Mouse (Mus musculus) kidney, adult 9 months (tissue): ENCODE measurements around the gene Cox8b.
"Not testable (repeated sequence)": the region's sequence is repeated elsewhere in the genome, so short reads cannot be mapped to it uniquely, and the experiment has no call there.

ENCODE experiments used
- DNase-seq: peaks from one replicate; pipeline ENCODE4 v3.0.0; 2022

Gene Cox8b

GRCm38 (mm10) chr7:140912846-140913482 is 12.7 kb upstream of the Cox8b start:
- peak; percentile 81 for DNase-seq

- DNase-seq, result no peak
These were observed 12.0 kb upstream of the Cox8b start for GRCm38 (mm10) chr7:140912293-140912692.

- DNase-seq, result peak; percentile 93
These were observed 8.4 kb upstream of the Cox8b start for GRCm38 (mm10) chr7:140908634-140909107.

GRCm38 (mm10) chr7:140908181-140908580 is 7.9 kb upstream of the Cox8b start:
- no peak for DNase-seq

- DNase-seq, result no peak
These were observed 7.5 kb upstream of the Cox8b start for GRCm38 (mm10) chr7:140907697-140908096.

- no peak for DNase-seq
These were observed 6.9 kb upstream of the Cox8b start for GRCm38 (mm10) chr7:140907131-140907530.

DNA sequence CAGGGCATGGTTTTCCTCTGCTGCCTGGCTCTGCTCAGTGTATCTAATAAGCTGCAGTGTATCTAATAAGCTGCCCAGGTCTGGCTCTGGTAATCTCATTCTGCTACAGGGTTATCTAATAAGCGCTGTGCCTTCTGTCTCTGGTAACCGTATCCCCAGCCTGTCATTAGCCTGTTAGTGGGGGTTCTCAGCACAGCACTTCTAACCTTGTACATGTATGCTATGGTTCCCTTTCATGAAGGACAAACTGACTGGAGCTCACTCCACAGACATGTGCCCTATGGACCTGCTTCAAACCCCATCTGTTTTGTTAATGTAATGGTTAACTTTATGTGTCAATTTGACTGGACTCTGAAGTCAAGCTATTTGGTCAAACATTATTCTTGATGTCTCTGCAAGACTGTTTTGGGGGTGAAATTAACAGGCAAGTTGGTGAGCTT is 5.4 kb upstream of the Cox8b start:
- peak; percentile 88 for DNase-seq

- peak; percentile 90 for DNase-seq
These were observed 3.0 kb upstream of the Cox8b start for GRCm38 (mm10) chr7:140903212-140903611.

DNA sequence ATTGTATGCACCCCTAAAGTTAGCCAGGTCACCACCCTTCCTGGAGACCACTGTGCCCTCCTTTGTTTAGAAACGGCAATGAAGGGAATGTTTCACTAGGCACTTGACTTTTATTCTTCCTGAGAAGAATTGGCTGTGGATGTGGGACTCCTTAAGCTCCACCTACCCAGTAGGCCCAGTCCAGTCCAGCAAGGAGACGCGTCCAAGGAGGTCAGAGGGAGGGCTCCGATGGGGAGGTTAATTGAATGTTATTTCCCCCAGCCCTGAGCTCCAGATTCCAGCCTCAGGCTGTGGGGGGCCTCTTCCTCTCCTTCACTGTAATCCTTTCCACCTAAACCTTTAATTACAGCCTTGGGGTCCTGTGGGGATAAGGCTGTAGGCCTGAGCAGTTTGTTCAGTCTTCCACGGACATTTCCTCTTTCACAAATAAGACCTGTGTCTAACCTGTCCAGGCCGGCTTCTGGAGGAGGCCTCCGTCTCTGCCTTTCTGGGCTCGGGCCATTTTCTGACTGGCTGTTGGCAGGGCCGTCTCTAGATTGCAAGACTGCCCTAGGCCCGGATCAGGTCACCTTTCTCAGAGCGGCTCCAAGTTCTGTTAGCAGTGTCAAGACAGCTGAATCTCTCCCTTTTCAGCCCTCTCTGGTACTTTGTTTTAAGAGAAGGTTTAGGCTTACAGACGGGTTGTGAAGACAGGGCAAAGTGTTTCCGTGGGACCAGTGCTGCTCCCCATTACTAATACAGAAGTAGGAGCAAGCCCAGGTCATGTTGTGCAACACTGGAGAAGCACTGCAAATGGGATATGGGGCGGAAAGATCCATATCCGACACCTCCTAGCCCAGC is 2.0 kb upstream of the Cox8b start:
- DNase-seq, result no peak

- no peak for DNase-seq
These were observed 1.1 kb downstream of the Cox8b start for GRCm38 (mm10) chr7:140899121-140899520.

DNA sequence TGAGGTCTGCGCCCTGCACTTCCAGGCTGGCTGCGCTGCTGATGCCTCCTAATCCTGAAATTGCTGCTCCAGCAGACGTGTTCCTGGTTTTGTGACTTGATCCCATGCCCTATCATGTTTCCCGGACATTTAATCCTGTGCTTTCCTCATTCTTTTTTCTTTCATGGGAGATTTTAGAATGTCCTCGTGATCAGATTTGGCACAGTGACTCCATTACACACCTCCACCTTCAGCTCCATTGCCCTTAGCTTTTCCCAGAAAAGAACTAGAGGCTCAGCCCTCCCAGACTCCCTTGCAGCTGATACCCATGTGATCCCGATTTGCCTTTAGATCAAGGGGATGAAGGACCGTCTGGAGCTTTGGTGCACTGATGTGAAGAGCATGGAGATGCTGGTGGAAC is 2.4 kb downstream of the Cox8b start:
- DNase-seq, result no peak

- DNase-seq, result peak; percentile 58
These were observed 5.6 kb downstream of the Cox8b start for GRCm38 (mm10) chr7:140894611-140895010.

- no peak for DNase-seq
These were observed 6.2 kb downstream of the Cox8b start for GRCm38 (mm10) chr7:140894031-140894430.

GRCm38 (mm10) chr7:140890636-140891035 is 9.6 kb downstream of the Cox8b start:
- DNase-seq, result not testable (repeated sequence)

DNA sequence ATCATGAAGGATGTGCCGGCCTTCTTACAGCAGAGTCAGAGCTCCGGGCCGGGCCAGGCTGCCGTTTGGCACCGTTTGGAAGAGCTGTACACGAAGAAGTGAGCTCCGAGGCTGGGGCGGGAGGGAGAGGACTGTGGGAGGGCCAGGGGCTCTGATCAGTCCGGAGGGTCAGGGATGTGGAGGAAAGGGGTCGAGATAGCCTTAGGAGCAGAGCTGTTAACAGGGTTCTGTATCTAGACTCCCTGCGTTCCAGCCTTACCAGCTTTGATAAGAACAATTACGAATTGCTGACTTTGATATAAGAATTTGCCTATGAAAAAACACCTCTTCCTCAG is 17.8 kb downstream of the Cox8b start:
- DNase-seq, result no peak

DNA sequence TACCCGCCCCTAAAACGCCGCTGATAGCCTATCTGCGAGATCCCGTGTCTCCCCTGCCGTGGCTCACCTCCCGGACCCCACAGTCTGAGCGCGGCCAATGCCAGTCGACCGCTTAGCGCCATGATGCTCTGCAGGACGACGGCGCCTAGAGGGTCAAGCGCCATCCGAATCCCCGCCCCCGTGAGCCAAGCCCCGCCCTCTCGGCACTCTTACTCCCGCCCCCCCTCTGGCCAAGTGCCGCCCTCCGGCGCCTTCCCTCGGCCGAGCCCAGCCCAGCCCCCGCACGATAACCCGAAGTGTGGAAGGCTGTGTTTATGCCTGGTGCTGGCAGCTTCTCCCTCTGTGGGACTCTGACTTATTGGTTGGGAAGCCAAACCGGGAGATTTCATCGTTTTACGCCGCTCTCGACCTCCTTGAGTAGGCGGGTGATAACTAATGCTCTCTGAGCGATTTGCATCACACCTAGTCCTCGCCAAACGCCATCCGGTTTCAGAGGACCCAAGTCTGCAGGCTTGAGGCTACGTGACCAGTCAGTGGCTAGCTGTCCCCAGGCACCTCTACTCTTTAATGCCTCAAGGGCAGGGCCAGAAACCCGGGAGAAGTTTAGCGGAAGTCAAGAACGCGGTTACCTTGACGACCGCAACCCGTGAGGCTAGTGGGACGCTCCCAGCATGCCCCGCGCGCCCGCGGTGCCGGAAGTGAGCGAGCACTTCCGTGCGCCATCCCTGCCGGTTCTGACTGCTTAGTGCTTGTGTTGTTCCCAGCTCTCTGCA is 18.4 kb downstream of the Cox8b start, which contains the start of the genes Psmd13 and Sirt3:
TSS of gene Psmd13 (plus strand) at position 273 of the 773 bp plus-strand sequence.
TSS of gene Sirt3 (minus strand) at position 614 of the 773 bp plus-strand sequence.
- peak; percentile 95 for DNase-seq

DNA sequence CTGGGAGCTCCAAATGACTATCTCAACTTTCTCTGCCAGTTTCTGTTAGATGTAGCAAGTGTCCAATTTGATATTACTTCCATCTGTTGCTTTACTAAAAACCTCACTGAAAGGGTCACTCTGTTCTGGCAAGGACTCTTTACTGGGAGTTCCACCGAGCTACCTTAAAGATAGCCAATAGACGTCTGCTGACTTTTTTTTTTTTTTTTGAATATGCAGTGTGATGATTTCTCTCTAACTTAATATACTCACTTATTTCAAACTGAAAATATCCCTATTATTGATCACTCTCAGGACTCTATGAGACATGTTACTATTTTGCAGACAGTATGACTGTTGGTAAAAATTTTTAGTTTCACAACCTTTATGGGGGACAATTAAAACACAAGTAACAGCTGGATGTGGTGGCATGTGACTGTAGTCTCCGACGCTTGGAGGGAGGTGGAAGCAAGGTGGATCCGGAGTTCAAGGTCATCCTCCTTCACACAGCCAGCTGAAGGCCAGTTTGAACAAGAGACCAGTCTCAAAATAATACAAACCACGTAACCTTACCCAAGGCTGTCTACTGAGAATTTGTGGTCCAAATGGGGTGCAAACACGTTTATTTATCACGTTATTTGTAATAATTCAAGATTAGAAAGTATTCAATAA is 19.3 kb downstream of the Cox8b start:
- DNase-seq, result peak; percentile 66

GRCm38 (mm10) chr7:140880419-140880818 is 19.8 kb downstream of the Cox8b start:
- peak; percentile 83 for DNase-seq

DNA sequence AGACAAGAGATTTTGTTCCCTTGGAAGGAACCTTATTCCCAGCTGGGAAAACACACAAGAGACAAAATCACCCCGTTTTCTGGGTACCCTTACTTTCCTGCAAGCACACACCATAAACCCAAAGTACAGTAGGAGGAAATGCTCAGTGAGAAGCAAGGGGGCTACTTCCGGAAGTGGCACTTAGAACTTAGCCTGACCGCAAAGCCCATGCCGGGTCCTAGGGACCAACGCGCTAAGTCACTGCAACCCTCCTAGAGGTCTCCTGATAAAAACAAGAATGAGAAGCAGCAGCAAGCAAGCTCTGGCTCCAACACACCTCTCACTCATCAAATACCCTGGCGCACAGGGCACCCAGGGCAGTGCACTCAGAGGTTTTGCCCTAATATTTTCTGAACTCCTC is 20.9 kb downstream of the Cox8b start:
- no peak for DNase-seq

- DNase-seq, result no peak
These were observed 22.9 kb downstream of the Cox8b start for GRCm38 (mm10) chr7:140877364-140877763.

- no peak for DNase-seq
These were observed 26.0 kb downstream of the Cox8b start for GRCm38 (mm10) chr7:140874224-140874623.

DNA sequence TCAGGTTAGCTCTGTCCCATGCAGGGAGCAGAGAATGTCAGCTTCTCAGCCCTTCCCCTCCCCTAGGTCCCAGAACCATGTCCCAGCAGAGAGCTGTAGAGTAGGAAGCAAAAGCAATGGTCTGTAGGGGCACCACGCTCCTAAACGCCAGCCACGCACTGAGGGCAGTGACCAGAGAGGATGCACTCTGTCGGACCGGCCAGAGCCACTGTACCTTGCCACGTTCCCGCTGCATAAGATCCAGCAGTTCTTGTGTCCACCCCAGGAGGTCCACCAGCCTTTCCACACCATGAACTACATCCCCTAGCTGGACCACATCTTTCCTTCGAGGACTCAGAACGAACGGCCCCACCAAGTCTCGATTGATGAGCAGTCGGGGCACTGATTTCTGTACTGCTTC is 35.5 kb downstream of the Cox8b start:
- no peak for DNase-seq

- no peak for DNase-seq
These were observed 39.5 kb downstream of the Cox8b start for GRCm38 (mm10) chr7:140860728-140861127.
